Mouse (Mus musculus) limb, embryonic 11.5 days (tissue): ENCODE data around the gene Defb25. TPM values are rescaled to one million over a fixed set of nuclear protein-coding genes. Genes with fewer than 3 reads are reported as not detected.

Source experiments
- ATAC-seq: fragments of 200-750 bp; cut with Nextera tagmentation; 2 replicates; pipeline ENCODE4 v1.8.0; 2017; ENCODE audit warnings: low read depth; ENCODE audit not compliant: insufficient number of reproducible peaks, low FRiP score, low TSS enrichment
- DNase-seq: peaks from one replicate; pipeline ENCODE4 v3.0.0-alpha.2; 2015; ENCODE audit warnings: low spot score
- H3K27ac ChIP-seq: fragments of 300-500 bp; sonication (generic); replicated peaks from 2 replicates; pipeline ENCODE4 v1.5.1; 2014; ENCODE audit warnings: low read depth, mild to moderate bottlenecking, low read length
- H3K27me3 ChIP-seq: fragments of 300-500 bp; sonication (generic); 2 replicates; pipeline ENCODE4 v1.6.1; 2014; ENCODE audit warnings: mild to moderate bottlenecking, low read length, mixed read lengths; ENCODE audit not compliant: control insufficient read depth, insufficient read depth
- H3K36me3 ChIP-seq: fragments of 300-500 bp; sonication (generic); 2 replicates; pipeline ENCODE4 v1.6.1; 2014; ENCODE audit warnings: mild to moderate bottlenecking, low read length, moderate library complexity, mixed read lengths; ENCODE audit not compliant: control insufficient read depth, insufficient read depth
- H3K4me1 ChIP-seq: fragments of 300-500 bp; sonication (generic); 2 replicates; pipeline ENCODE4 v1.6.1; 2014; ENCODE audit warnings: low read length, mixed read lengths; ENCODE audit not compliant: control insufficient read depth, insufficient read depth
- H3K4me2 ChIP-seq: fragments of 300-500 bp; sonication (generic); 2 replicates; pipeline ENCODE4 v1.6.1; 2014; ENCODE audit warnings: low read depth, mild to moderate bottlenecking, moderate library complexity; ENCODE audit not compliant: severe bottlenecking
- H3K4me3 ChIP-seq: fragments of 300-500 bp; sonication (generic); 2 replicates; pipeline ENCODE4 v1.5.1; 2014; ENCODE audit warnings: low read depth, low read length
- H3K9ac ChIP-seq: fragments of 300-500 bp; sonication (generic); 2 replicates; pipeline ENCODE4 v1.6.1; 2014; ENCODE audit warnings: mild to moderate bottlenecking, low read length
- H3K9me3 ChIP-seq: fragments of 300-500 bp; sonication (generic); 2 replicates; pipeline ENCODE4 v1.6.1; 2016; ENCODE audit warnings: low read length; ENCODE audit not compliant: control insufficient read depth
- WGBS: fragments of 180-500 bp; shearing (Covaris S2); extraction: QIAGEN DNeasy Blood & Tissue Kit; methylation state at CpG from one replicate; pipeline ENCODE4 v1.1.7; 2014; 5-methylcytosine and 5-hydroxymethylcytosine counted together
- polyA plus RNA-seq: library from polyadenylated mRNA; unstranded; fragments of >200 nt; fragmentation: Nextera tagmentation; extraction: Ambion mirVana; gene quantifications from 2 replicates; pipeline ENCODE4 v1.2.1, GENCODE M21; 2014

The Defb25 gene
- polyA plus RNA-seq, 1 experiment from 2014 or later = not detected

- Histone ChIP-seq H3K27me3 (no peaks in the 10 kb centered on the region), H3K9me3 (no peaks in the 10 kb centered on the region), H3K4me2 (no peak overlapping the region), H3K4me3 (no peak overlapping the region), H3K9ac (no peak overlapping the region), H3K36me3 (no peaks in the 10 kb centered on the region), H3K27ac (no peak overlapping the region), H3K4me1 (no peaks in the 10 kb centered on the region)
- ATAC-seq (no peak), DNase-seq (no peak)
- 91% methylated on average over 8 of the region's 8 CpGs for WGBS
Measured at GRCm38 (mm10) chr2:152573484-152573883, 49.4 kb downstream of the Defb25 start.

Other genes starting within 250 kb of the Defb25 start
- 1.8 and 2.2 TPM in 2 replicates for gene Nrsn2, start 246.4 kb downstream of the Defb25 start, polyA plus RNA-seq
- 21.1 and 21.8 TPM in 2 replicates for gene Sox12, start 225.0 kb downstream of the Defb25 start, polyA plus RNA-seq
- gene Zcchc3, start 208.0 kb downstream of the Defb25 start, polyA plus RNA-seq = 69.4 and 75.8 TPM in 2 replicates
- gene 6820408C15Rik, start 207.5 kb downstream of the Defb25 start, polyA plus RNA-seq = 0.15 and 0.54 TPM in 2 replicates
- not detected in 2 replicates for gene Defb23, start 158.4 kb downstream of the Defb25 start, polyA plus RNA-seq
- not detected in 2 replicates for gene Defb20, start 146.0 kb downstream of the Defb25 start, polyA plus RNA-seq
- gene Defb22, start 132.9 kb downstream of the Defb25 start, polyA plus RNA-seq = not detected in 2 replicates
- not detected in 2 replicates for gene Defb26, start 111.4 kb downstream of the Defb25 start, polyA plus RNA-seq
- gene Defb28, start 104.8 kb downstream of the Defb25 start, polyA plus RNA-seq = not detected in 2 replicates
- not detected in 2 replicates for gene Defb29, start 83.0 kb downstream of the Defb25 start, polyA plus RNA-seq
- gene Gm17416, start 53.7 kb downstream of the Defb25 start, polyA plus RNA-seq = not detected in 2 replicates
- gene Defb21, start 50.3 kb downstream of the Defb25 start, polyA plus RNA-seq = not detected in 2 replicates
- not detected in 2 replicates for gene Defb19, start 42.7 kb downstream of the Defb25 start, polyA plus RNA-seq
- not detected in 2 replicates for gene Defb45, start 23.7 kb downstream of the Defb25 start, polyA plus RNA-seq
- not detected in 2 replicates for gene Defb36, start 18.7 kb downstream of the Defb25 start, polyA plus RNA-seq
- gene Rem1, start 3.9 kb upstream of the Defb25 start, polyA plus RNA-seq = 0.69 and 0.88 TPM in 2 replicates
- 123 and 126 TPM in 2 replicates for gene H13, start 46.4 kb upstream of the Defb25 start, polyA plus RNA-seq
- gene Mcts2, start 64.0 kb upstream of the Defb25 start, polyA plus RNA-seq = 37.1 and 38.5 TPM in 2 replicates
- gene Id1, start 113.2 kb upstream of the Defb25 start, polyA plus RNA-seq = 221 and 248 TPM in 2 replicates
- gene Cox4i2, start 131.1 kb upstream of the Defb25 start, polyA plus RNA-seq = 18.5 and 22.3 TPM in 2 replicates
- 109 and 110 TPM in 2 replicates for gene Bcl2l1, start 208.7 kb upstream of the Defb25 start, polyA plus RNA-seq
- gene Tpx2, start 224.9 kb upstream of the Defb25 start, polyA plus RNA-seq = 172 and 182 TPM in 2 replicates